Mouse (Mus musculus) ES-Bruce4 (cell line): ENCODE measurements around the gene Lim2.

ENCODE experiments used
- CTCF ChIP-seq: IDR thresholded peaks from one replicate; pipeline ENCODE4 v1.8.1; 2011; ENCODE audit warnings: low read depth, low read length
- EP300 ChIP-seq: IDR thresholded peaks from 2 replicates; pipeline ENCODE4 v1.6.1; 2011; ENCODE audit warnings: low read depth, low read length; ENCODE audit not compliant: insufficient read depth
- POLR2A ChIP-seq: IDR thresholded peaks from one replicate; pipeline ENCODE4 v1.8.1; 2011; ENCODE audit warnings: low read length; ENCODE audit not compliant: insufficient read depth

DNA sequence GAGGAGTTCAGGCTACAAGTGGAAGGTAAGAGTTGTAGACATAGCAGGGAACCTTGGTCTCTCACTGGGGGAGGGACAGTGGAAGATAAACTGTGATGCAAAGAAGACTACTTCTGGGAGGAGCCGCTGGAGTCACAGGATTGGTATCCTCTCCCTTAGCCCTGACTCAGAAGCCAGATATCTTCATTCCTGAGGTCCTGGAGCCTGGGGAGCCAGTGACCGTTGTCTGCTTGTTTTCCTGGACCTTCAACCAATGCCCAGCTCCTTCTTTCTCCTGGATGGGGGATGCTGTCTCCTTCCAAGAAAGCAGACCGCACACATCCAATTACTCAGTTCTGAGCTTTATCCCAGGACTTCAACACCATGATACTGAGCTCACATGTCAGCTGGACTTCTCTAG is 18.4 kb upstream of the Lim2 start:
- no peak for TF ChIP-seq POLR2A
- no peak for TF ChIP-seq CTCF
- no peak for TF ChIP-seq EP300
